Mouse (Mus musculus): ENCODE measurements at regions not wholly inside any gene's neighbourhood (a gene's known extent, or its start where the extent isn't known, plus 50 kb on each side); places are given as distances from the start of the nearest gene placed in this dataset.

GRCm38 (mm10) chrX:140164859-140165258 is 102.2 kb downstream of the Pih1h3b start:
- no peak for TF ChIP-seq EP300 (IDR thresholded peaks at IDR 0.05; ENCODE audit: insufficient read depth, low read depth, low read length)
- no peak for TF ChIP-seq POLR2A (IDR thresholded peaks at IDR 0.05; ENCODE audit: insufficient read depth, low read depth, low read length)
- TF ChIP-seq CTCF (IDR thresholded peaks at IDR 0.05), result no peak
- Histone ChIP-seq H3K36me3 (ENCODE audit: control insufficient read depth, insufficient read depth, low read length) (no peaks in the 10 kb centered on the region), H3K4me1 (ENCODE audit: control insufficient read depth, insufficient read depth, low read length) (no peaks in the 10 kb centered on the region), H3K27ac (no peak overlapping the region), H3K9ac (ENCODE audit: low read depth, low read length) (no peak overlapping the region), H3K27me3 (ENCODE audit: control insufficient read depth, insufficient read depth, low read length) (no peaks in the 10 kb centered on the region), H3K79me2 (replicated peaks; ENCODE audit: control insufficient read depth, insufficient read depth, low read length) (no peaks in the 10 kb centered on the region), H3K4me3 (no peak overlapping the region)
- intact Hi-C loops (cut with DNase I), result no loop called here
- DNase-seq, result no peak
- 64% methylated on average over 2 of the region's 2 CpGs for WGBS

GRCm38 (mm10) chrX:140165966-140166365 is 103.3 kb downstream of the Pih1h3b start:
- no peak for TF ChIP-seq CTCF (IDR thresholded peaks at IDR 0.05)
- no peak for TF ChIP-seq POLR2A (IDR thresholded peaks at IDR 0.05; ENCODE audit: insufficient read depth, low read depth, low read length)
- TF ChIP-seq EP300 (IDR thresholded peaks at IDR 0.05; ENCODE audit: insufficient read depth, low read depth, low read length), result no peak

GRCm38 (mm10) chrX:140179850-140180249 is 117.2 kb downstream of the Pih1h3b start:
- intact Hi-C loops (cut with DNase I), result no loop called here
- Histone ChIP-seq H3K27me3 (ENCODE audit: control insufficient read depth, insufficient read depth, low read length) (no peaks in the 10 kb centered on the region), H3K79me2 (replicated peaks; ENCODE audit: control insufficient read depth, insufficient read depth, low read length) (no peaks in the 10 kb centered on the region), H3K27ac (no peak overlapping the region), H3K9ac (ENCODE audit: low read depth, low read length) (no peak overlapping the region), H3K4me3 (no peak overlapping the region), H3K36me3 (ENCODE audit: control insufficient read depth, insufficient read depth, low read length) (no peaks in the 10 kb centered on the region), H3K4me1 (ENCODE audit: control insufficient read depth, insufficient read depth, low read length) (no peaks in the 10 kb centered on the region)
- DNase-seq, result no peak
- 67% methylated on average over 4 of the region's 4 CpGs for WGBS
- no peak for TF ChIP-seq CTCF (IDR thresholded peaks at IDR 0.05)
- TF ChIP-seq POLR2A (IDR thresholded peaks at IDR 0.05; ENCODE audit: insufficient read depth, low read depth, low read length), result no peak
- no peak for TF ChIP-seq EP300 (IDR thresholded peaks at IDR 0.05; ENCODE audit: insufficient read depth, low read depth, low read length)

More at GRCm38 (mm10) chrX:140165966-140166365, 103.3 kb downstream of the Pih1h3b start:
- no peak for DNase-seq
- Histone ChIP-seq H3K79me2 (replicated peaks; ENCODE audit: control insufficient read depth, insufficient read depth, low read length) (no peaks in the 10 kb centered on the region), H3K4me1 (ENCODE audit: control insufficient read depth, insufficient read depth, low read length) (no peaks in the 10 kb centered on the region), H3K36me3 (ENCODE audit: control insufficient read depth, insufficient read depth, low read length) (no peaks in the 10 kb centered on the region), H3K27ac (no peak overlapping the region), H3K4me3 (no peak overlapping the region), H3K9ac (ENCODE audit: low read depth, low read length) (no peak overlapping the region), H3K27me3 (ENCODE audit: control insufficient read depth, insufficient read depth, low read length) (no peaks in the 10 kb centered on the region)
- WGBS, result 62% methylated on average over 3 of the region's 3 CpGs
- intact Hi-C loops (cut with DNase I), result no loop called here

- DNase-seq, result no peak
- no peaks in the 10 kb centered on the region for H3K79me2 ChIP-seq (replicated peaks; ENCODE audit: control insufficient read depth, insufficient read depth, low read length)
- no peak overlapping the region for H3K27ac ChIP-seq
- intact Hi-C loops (cut with DNase I), result no loop called here
- no peak overlapping the region for H3K9ac ChIP-seq (ENCODE audit: low read depth, low read length)
- TF ChIP-seq CTCF (IDR thresholded peaks at IDR 0.05), result peak; percentile 63
- TF ChIP-seq EP300 (IDR thresholded peaks at IDR 0.05; ENCODE audit: insufficient read depth, low read depth, low read length), result no peak
- TF ChIP-seq POLR2A (IDR thresholded peaks at IDR 0.05; ENCODE audit: insufficient read depth, low read depth, low read length), result no peak
- no peak overlapping the region for H3K4me3 ChIP-seq
- WGBS, result 84% methylated on average over 3 of the region's 3 CpGs
- no peaks in the 10 kb centered on the region for H3K27me3 ChIP-seq (ENCODE audit: control insufficient read depth, insufficient read depth, low read length)
- H3K4me1 ChIP-seq (ENCODE audit: control insufficient read depth, insufficient read depth, low read length), result no peaks in the 10 kb centered on the region
- no peaks in the 10 kb centered on the region for H3K36me3 ChIP-seq (ENCODE audit: control insufficient read depth, insufficient read depth, low read length)
Measured at GRCm38 (mm10) chrX:140183003-140183402, 120.3 kb downstream of the Pih1h3b start.

GRCm38 (mm10) chrX:140203676-140204075 is 138.4 kb upstream of the Frmpd3 start:
- intact Hi-C loops (cut with DNase I), result no loop called here
- WGBS, result 63% methylated on average over 3 of the region's 3 CpGs
- Histone ChIP-seq H3K9ac (ENCODE audit: low read depth, low read length) (no peak overlapping the region), H3K4me1 (ENCODE audit: control insufficient read depth, insufficient read depth, low read length) (no peaks in the 10 kb centered on the region), H3K4me3 (no peak overlapping the region), H3K27me3 (ENCODE audit: control insufficient read depth, insufficient read depth, low read length) (no peaks in the 10 kb centered on the region), H3K36me3 (ENCODE audit: control insufficient read depth, insufficient read depth, low read length) (no peaks in the 10 kb centered on the region), H3K27ac (no peak overlapping the region), H3K79me2 (replicated peaks; ENCODE audit: control insufficient read depth, insufficient read depth, low read length) (no peaks in the 10 kb centered on the region)
- no peak for TF ChIP-seq EP300 (IDR thresholded peaks at IDR 0.05; ENCODE audit: insufficient read depth, low read depth, low read length)
- no peak for TF ChIP-seq POLR2A (IDR thresholded peaks at IDR 0.05; ENCODE audit: insufficient read depth, low read depth, low read length)
- no peak for TF ChIP-seq CTCF (IDR thresholded peaks at IDR 0.05)
- DNase-seq, result no peak

GRCm38 (mm10) chrX:140208791-140209190 is 133.3 kb upstream of the Frmpd3 start:
- no peak for DNase-seq
- WGBS, result 41% methylated on average over 3 of the region's 3 CpGs
- H3K9ac ChIP-seq (ENCODE audit: low read depth, low read length), result no peak overlapping the region
- no peaks in the 10 kb centered on the region for H3K27me3 ChIP-seq (ENCODE audit: control insufficient read depth, insufficient read depth, low read length)
- intact Hi-C loops (cut with DNase I), result no loop called here
- no peaks in the 10 kb centered on the region for H3K36me3 ChIP-seq (ENCODE audit: control insufficient read depth, insufficient read depth, low read length)
- no peak overlapping the region for H3K27ac ChIP-seq
- no peak for TF ChIP-seq POLR2A (IDR thresholded peaks at IDR 0.05; ENCODE audit: insufficient read depth, low read depth, low read length)
- no peak for TF ChIP-seq CTCF (IDR thresholded peaks at IDR 0.05)
- TF ChIP-seq EP300 (IDR thresholded peaks at IDR 0.05; ENCODE audit: insufficient read depth, low read depth, low read length), result no peak
- H3K79me2 ChIP-seq (replicated peaks; ENCODE audit: control insufficient read depth, insufficient read depth, low read length), result no peaks in the 10 kb centered on the region
- no peaks in the 10 kb centered on the region for H3K4me1 ChIP-seq (ENCODE audit: control insufficient read depth, insufficient read depth, low read length)
- no peak overlapping the region for H3K4me3 ChIP-seq

All from heart, adult 2 months (tissue).